Mouse (Mus musculus) myocyte (in vitro differentiated cells): ENCODE results near the gene Bod1.

Experiments used
- MYOD1 ChIP-seq, 3 experiments: IDR thresholded peaks; one replicate each; pipeline ENCODE4 v1.6.1; 2011; ENCODE audit warnings: control low read depth in 2 of 3, low read depth in 2 of 3, mild to moderate bottlenecking in 2 of 3, moderate library complexity in 1 of 3; ENCODE audit not compliant: insufficient read length in 2 of 3, control insufficient read depth in 1 of 3
- POLR2A ChIP-seq: IDR thresholded peaks from one replicate; pipeline ENCODE4 v1.6.1; 2011; ENCODE audit warnings: low read depth, mild to moderate bottlenecking, control low read depth, moderate library complexity; ENCODE audit not compliant: insufficient read length
- USF1 ChIP-seq: IDR thresholded peaks from one replicate; pipeline ENCODE4 v1.6.1; 2011; ENCODE audit warnings: low read depth, mild to moderate bottlenecking, control low read depth, moderate library complexity

DNA sequence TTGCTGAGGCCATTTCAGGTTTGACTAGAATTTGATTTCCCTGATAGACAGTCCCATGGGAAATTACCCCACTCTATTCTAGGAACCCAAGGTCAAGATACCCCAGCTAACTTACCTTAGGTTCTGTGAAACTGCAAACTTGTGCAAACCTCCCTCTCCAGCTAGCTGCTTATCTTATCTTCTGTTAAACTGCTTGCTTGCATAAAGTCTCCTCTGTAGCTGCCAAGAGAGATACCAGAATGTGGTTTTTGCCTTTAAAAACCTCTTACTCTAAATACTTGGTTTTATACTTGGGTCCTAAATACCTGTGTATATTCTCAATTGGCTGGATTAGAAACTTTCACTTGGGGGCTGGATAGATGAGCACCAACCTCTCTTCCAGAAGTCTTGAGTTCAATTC is 36.1 kb upstream of the Bod1 start:
- TF ChIP-seq POLR2A (no peak), USF1 (no peak), MYOD1 (IDR thresholded peaks at IDR 0.05; ENCODE audit: control insufficient read depth in 1 of 3, insufficient read length in 2 of 3, low read depth in 2 of 3) (no peak)
